In the genomic region with DNA sequence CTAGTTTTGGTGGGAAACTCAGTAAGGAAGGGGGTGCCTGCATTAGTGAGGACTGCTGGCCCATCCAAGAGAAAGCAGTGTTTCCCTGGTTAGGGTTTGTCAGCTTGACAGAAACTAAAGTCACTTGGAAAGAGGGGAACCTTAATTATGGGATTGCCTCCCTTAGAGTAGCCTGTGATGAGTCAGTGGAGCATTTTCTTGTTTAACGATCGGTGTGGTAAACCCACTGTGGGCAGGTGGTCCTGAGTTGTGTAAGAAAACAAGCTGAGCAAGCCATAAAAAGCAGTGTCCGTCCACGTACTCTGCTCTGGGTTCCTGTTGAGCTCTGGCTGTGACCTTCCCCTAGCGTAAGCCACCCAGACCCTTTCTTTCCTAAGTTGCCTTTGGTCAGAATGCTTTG, we compare ENCODE assay signal across 28 mouse cellular contexts. TPM values are rescaled to one million over a fixed set of nuclear protein-coding genes. Genes with fewer than 3 reads are reported as not detected.
DNase-seq lines count a peak whose midpoint lies in the region; ATAC-seq and TF ChIP-seq lines count a peak whose summit lies in the region.
"Had no signal": no experiment of that assay in that cellular context is flagged by ENCODE, and none has a peak within 500 bp of the region (broad histone marks: within the 10 kb centered on the region; RNA-seq: fewer than 3 reads in every experiment).

No protein-coding gene starts in this region.

- H3K27me3 ChIP-seq in heart, embryonic 13.5 days (replicated peaks) = no peaks in the 10 kb centered on the region
- H3K27me3 ChIP-seq in liver, embryonic 15.5 days = no peaks in the 10 kb centered on the region
- no peaks in the 10 kb centered on the region for H3K27me3 ChIP-seq in liver, embryonic 12.5 days (replicated peaks)
- H3K27me3 ChIP-seq in MEL (ENCODE audit: control insufficient read depth in 1 of 2, insufficient read depth in 2 of 2, low read length in 2 of 2) = no peaks in the 10 kb centered on the region
- no peaks in the 10 kb centered on the region for H3K27me3 ChIP-seq in stomach, postnatal 0 days (ENCODE audit: control insufficient read depth, insufficient read depth, low read length)
- H3K27me3 ChIP-seq: CH12.LX; forebrain, embryonic 13.5 days; heart, embryonic 12.5 days; hindbrain, embryonic 12.5 days; hindbrain, embryonic 15.5 days; intestine, embryonic 15.5 days had no signal

- TF ChIP-seq POLR2A in MEL (IDR thresholded peaks at IDR 0.05; ENCODE audit: control insufficient read depth in 1 of 2, insufficient read depth in 1 of 2, low read depth in 1 of 2, low read length in 2 of 2, poor library complexity in 1 of 2) = no peak; a peak in 1 of 4 replicates

- no peaks in the 10 kb centered on the region for H3K36me3 ChIP-seq in heart, embryonic 13.5 days
- no peaks in the 10 kb centered on the region for H3K36me3 ChIP-seq in liver, embryonic 15.5 days (replicated peaks)
- no peaks in the 10 kb centered on the region for H3K36me3 ChIP-seq in liver, embryonic 12.5 days
- H3K36me3 ChIP-seq in MEL (ENCODE audit: control insufficient read depth in 1 of 2, insufficient read depth in 2 of 2, low read length in 2 of 2) = peaks cover 8 to 36% of the 10 kb centered on the region in 2 experiments
- H3K36me3 ChIP-seq in stomach, postnatal 0 days (ENCODE audit: control insufficient read depth, insufficient read depth, low read length) = no peaks in the 10 kb centered on the region
- H3K36me3 ChIP-seq: G1E; heart, embryonic 12.5 days; hindbrain, embryonic 12.5 days; hindbrain, embryonic 15.5 days; intestine, embryonic 15.5 days had no signal

- WGBS in heart, embryonic 13.5 days = 87% methylated on average over 5 of the region's 5 CpGs
- 82% methylated on average over 5 of the region's 5 CpGs for WGBS in liver, embryonic 15.5 days (ENCODE audit: insufficient replicate concordance)
- WGBS in liver, embryonic 12.5 days (ENCODE audit: insufficient replicate concordance) = 70% methylated on average over 5 of the region's 5 CpGs
- WGBS in stomach, postnatal 0 days = 86% methylated on average over 5 of the region's 5 CpGs

- no peak overlapping the region for H3K4me3 ChIP-seq in heart, embryonic 13.5 days
- H3K4me3 ChIP-seq in liver, embryonic 15.5 days (replicated peaks) = no peak overlapping the region
- no peak overlapping the region for H3K4me3 ChIP-seq in liver, embryonic 12.5 days
- peak overlapping the region; percentile 44 to 50 for H3K4me3 ChIP-seq in MEL (ENCODE audit: control insufficient read depth in 1 of 2, insufficient read depth in 1 of 2, low read depth in 2 of 2, low read length in 2 of 2)
- H3K4me3 ChIP-seq in stomach, postnatal 0 days (ENCODE audit: low read depth, low read length) = no peak overlapping the region

- ATAC-seq in heart, embryonic 13.5 days (ENCODE audit: extremely low read depth, insufficient number of reproducible peaks, low FRiP score, low TSS enrichment) = no peak
- no peak for ATAC-seq in liver, embryonic 15.5 days (ENCODE audit: insufficient read depth)
- ATAC-seq in liver, embryonic 12.5 days = no peak
- ATAC-seq in stomach, postnatal 0 days (ENCODE audit: low FRiP score, low TSS enrichment) = no peak

- no peaks in the 10 kb centered on the region for H3K9me3 ChIP-seq in heart, embryonic 13.5 days
- no peaks in the 10 kb centered on the region for H3K9me3 ChIP-seq in liver, embryonic 15.5 days (replicated peaks)
- no peaks in the 10 kb centered on the region for H3K9me3 ChIP-seq in liver, embryonic 12.5 days (replicated peaks)
- no peaks in the 10 kb centered on the region for H3K9me3 ChIP-seq in MEL (replicated peaks; ENCODE audit: insufficient read depth, low read length)
- no peaks in the 10 kb centered on the region for H3K9me3 ChIP-seq in stomach, postnatal 0 days (ENCODE audit: control insufficient read depth, low read length)
- H3K9me3 ChIP-seq: forebrain, embryonic 13.5 days; G1E; heart, embryonic 12.5 days; hindbrain, embryonic 12.5 days; hindbrain, embryonic 15.5 days; intestine, embryonic 15.5 days had no signal

- no peak for TF ChIP-seq EP300 in MEL (IDR thresholded peaks at IDR 0.05; ENCODE audit: low read depth in 1 of 2, low read length in 2 of 2)
- TF ChIP-seq EP300 in stomach, postnatal 0 days (optimal IDR thresholded peaks at IDR 0.05) = no peak

- H3K4me1 ChIP-seq in heart, embryonic 13.5 days = peaks cover 18% of the 10 kb centered on the region
- H3K4me1 ChIP-seq in liver, embryonic 15.5 days (replicated peaks) = peaks cover 51% of the 10 kb centered on the region
- peaks cover 48% of the 10 kb centered on the region for H3K4me1 ChIP-seq in liver, embryonic 12.5 days
- H3K4me1 ChIP-seq in MEL (ENCODE audit: control insufficient read depth in 1 of 2, insufficient read depth in 2 of 2, low read length in 2 of 2) = peaks cover 22 to 29% of the 10 kb centered on the region in 2 experiments
- H3K4me1 ChIP-seq in stomach, postnatal 0 days (replicated peaks; ENCODE audit: control insufficient read depth, insufficient read depth) = no peaks in the 10 kb centered on the region
- H3K4me1 ChIP-seq: intestine, embryonic 15.5 days had no signal

- no peak overlapping the region for H3K27ac ChIP-seq in heart, embryonic 13.5 days (replicated peaks)
- no peak overlapping the region for H3K27ac ChIP-seq in liver, embryonic 15.5 days (replicated peaks)
- H3K27ac ChIP-seq in liver, embryonic 12.5 days = no peak overlapping the region
- H3K27ac ChIP-seq in MEL (ENCODE audit: control insufficient read depth, low read depth, low read length) = peak overlapping the region; percentile 96
- H3K27ac ChIP-seq in stomach, postnatal 0 days (replicated peaks) = no peak overlapping the region
- H3K27ac ChIP-seq: intestine, embryonic 15.5 days had no signal

- H3K79me2 ChIP-seq in MEL (ENCODE audit: control insufficient read depth, insufficient read depth, low read length, poor library complexity) = peaks cover 27% of the 10 kb centered on the region

- no peak overlapping the region for H3K9ac ChIP-seq in heart, embryonic 13.5 days
- H3K9ac ChIP-seq in liver, embryonic 15.5 days = no peak overlapping the region
- H3K9ac ChIP-seq in liver, embryonic 12.5 days = no peak overlapping the region
- H3K9ac ChIP-seq in MEL (ENCODE audit: control insufficient read depth, low read depth, low read length, poor library complexity, severe bottlenecking) = peak overlapping the region; percentile 95
- no peak overlapping the region for H3K9ac ChIP-seq in stomach, postnatal 0 days (ENCODE audit: low read length)

- TF ChIP-seq RAD21 in MEL (IDR thresholded peaks at IDR 0.05; ENCODE audit: low read depth, low read length) = no peak

- no peak for DNase-seq in heart, adult 11 months
- DNase-seq in 416B (ENCODE audit: low read depth) (peak; percentile 33), MEL (ENCODE audit: low read depth, low spot score) (no peak)
- DNase-seq in stomach, postnatal 0 days (ENCODE audit: low spot score) = no peak
- no peak for DNase-seq in B cell, adult 2 months
- DNase-seq: adrenal gland, adult 2 months; adrenal gland, postnatal 14 days; cerebellum, adult 11 months; cerebellum, adult 2 months; cerebellum, adult 9-11 months; cerebellum, postnatal 25 days; embryo, embryonic 11 days; gastrocnemius, postnatal 10 days; gastrocnemius, postnatal 36 days; heart, adult 18-20 months; heart, postnatal 14 days; heart, postnatal 4 days; kidney, adult 11 months had no signal

- peak overlapping the region; percentile 72; the same call in 1 of the 2 replicates for H3K4me2 ChIP-seq in heart, embryonic 13.5 days
- H3K4me2 ChIP-seq in liver, embryonic 15.5 days = 0 out of 2 replicates have a peak overlapping the region, but pooled peaks have one; percentile 85
- H3K4me2 ChIP-seq in liver, embryonic 12.5 days = no peak overlapping the region
- no peak overlapping the region for H3K4me2 ChIP-seq in stomach, postnatal 0 days (replicated peaks; ENCODE audit: low read depth)

- no peak for TF ChIP-seq CTCF in MEL (IDR thresholded peaks at IDR 0.05 in 2 of 3, conservative IDR thresholded peaks at IDR 0.05 in 1 of 3; ENCODE audit: control insufficient read depth in 1 of 3, insufficient read depth in 1 of 3, low read depth in 2 of 3, low read length in 3 of 3, poor library complexity in 1 of 3, severe bottlenecking in 1 of 3)
- TF ChIP-seq CTCF in stomach, postnatal 0 days (IDR thresholded peaks at IDR 0.05; ENCODE audit: low read depth) = no peak

TF ChIP-seq in MEL, 35 proteins besides CTCF, POLR2A, EP300 and RAD21:
- TF ChIP-seq RCOR1 (IDR thresholded peaks at IDR 0.05; ENCODE audit: low read depth, low read length) (no peak), NELFE (IDR thresholded peaks at IDR 0.05; ENCODE audit: low read depth, low read length) (no peak), USF1 (IDR thresholded peaks at IDR 0.05; ENCODE audit: low read depth, low read length) (no peak), HCFC1 (IDR thresholded peaks at IDR 0.05; ENCODE audit: low read depth, low read length) (no peak), TCF12 (IDR thresholded peaks at IDR 0.05; ENCODE audit: low read depth, low read length) (no peak), SIN3A (IDR thresholded peaks at IDR 0.05; ENCODE audit: low read length) (no peak), BHLHE40 (IDR thresholded peaks at IDR 0.05; ENCODE audit: borderline replicate concordance, low read depth, low read length) (no peak), ZKSCAN1 (IDR thresholded peaks at IDR 0.05; ENCODE audit: low read depth, low read length) (no peak), CHD2 (IDR thresholded peaks at IDR 0.05; ENCODE audit: low read length) (no peak), MAZ (IDR thresholded peaks at IDR 0.05; ENCODE audit: low read depth, low read length) (no peak), MYB (IDR thresholded peaks at IDR 0.05; ENCODE audit: low read depth, low read length) (no peak), TBP (IDR thresholded peaks at IDR 0.05; ENCODE audit: low read depth, low read length) (no peak)

RNA-seq across cellular contexts. Expression of gene Usp15, which starts 1.4 kb away (rescaled TPM):
- polyA plus RNA-seq in heart, embryonic 13.5 days (2015; fragmentation: Nextera tagmentation; extraction: Ambion mirVana) = 54.7 and 60.2 TPM in 2 replicates
- 82.0 and 84.9 TPM in 2 replicates for polyA plus RNA-seq in liver, embryonic 15.5 days (2015; fragmentation: Nextera tagmentation; extraction: Ambion mirVana)
- 114 and 115 TPM in 2 replicates for polyA plus RNA-seq in liver, embryonic 12.5 days (2016; fragmentation: Nextera tagmentation; extraction: Ambion mirVana)
- 98.2 and 118 TPM in 2 replicates for total RNA-seq in MEL (2012; rRNA removed)
- polyA plus RNA-seq in MEL (2012; ENCODE audit: insufficient read depth in 1 of 2, insufficient read length in 2 of 2, low read depth in 1 of 2, low replicate concordance in 2 of 2, missing spikeins in 1 of 2) = 100 to 1,000 TPM; 117 to 150 TPM
- polyA plus RNA-seq in stomach, postnatal 0 days (2015; fragmentation: Nextera tagmentation; extraction: Ambion mirVana) = 55.7 and 55.9 TPM in 2 replicates

Comparison
In these comparisons a context has a peak if more than half of its experiments do, and no peak if none do; other contexts are left out.
1. H3K4me2 ChIP-seq: peak in heart, embryonic 13.5 days (single experiment) and liver, embryonic 15.5 days (single experiment); none in liver, embryonic 12.5 days (single experiment) and stomach, postnatal 0 days (single experiment).
2. H3K4me3 ChIP-seq: peak in MEL (2 of 2); none in heart, embryonic 13.5 days (single experiment), liver, embryonic 15.5 days (single experiment), liver, embryonic 12.5 days (single experiment) and stomach, postnatal 0 days (single experiment).